Mouse (Mus musculus): ENCODE data around the gene Ccdc81. TPM values are rescaled to one million over a fixed set of nuclear protein-coding genes. Genes with fewer than 3 reads are reported as not detected.
A peak's percentile ranks its signal among the peaks of the same experiment; 100 is the strongest.

The Ccdc81 gene
- polyA plus RNA-seq, 1 experiment from 2014 or later: 0.48 TPM

DNA sequence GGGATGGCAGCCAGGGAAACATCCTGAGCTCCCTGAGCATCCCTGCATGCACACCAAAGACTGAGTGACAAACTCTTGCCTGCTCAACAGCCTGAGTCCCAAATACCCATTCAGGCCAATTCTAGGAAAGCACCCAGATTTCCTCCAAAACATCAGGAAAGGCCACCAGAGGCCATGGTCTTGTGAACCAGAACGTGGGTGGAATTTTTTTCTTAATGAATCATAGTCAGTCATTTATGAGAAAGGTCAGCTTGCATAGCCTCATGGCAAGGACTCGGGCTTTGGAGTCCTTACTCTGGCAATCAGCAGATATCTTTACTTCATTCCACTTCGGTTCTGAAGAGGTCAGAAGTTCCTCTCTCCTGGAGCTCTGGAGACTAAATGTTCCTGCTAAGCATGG lies 52.9 kb downstream of the Ccdc81 start:
- Histone ChIP-seq H3K27me3 (replicated peaks; ENCODE audit: control insufficient read depth, insufficient read depth, low read length) (no peaks in the 10 kb centered on the region), H3K9me3 (replicated peaks; ENCODE audit: control insufficient read depth, low read length) (no peaks in the 10 kb centered on the region), H3K4me1 (ENCODE audit: control insufficient read depth, insufficient read depth, low read length) (no peaks in the 10 kb centered on the region), H3K4me2 (ENCODE audit: low read length) (no peak overlapping the region), H3K27ac (ENCODE audit: low read depth, low read length) (no peak overlapping the region), H3K9ac (ENCODE audit: low read length) (no peak overlapping the region), H3K36me3 (ENCODE audit: control insufficient read depth, insufficient read depth, low read length) (no peaks in the 10 kb centered on the region), H3K4me3 (ENCODE audit: low read depth, low read length) (no peak overlapping the region)
- ATAC-seq (no peak), DNase-seq (ENCODE audit: low spot score) (no peak)
- WGBS: 92% methylated on average over 3 of the region's 3 CpGs

DNA sequence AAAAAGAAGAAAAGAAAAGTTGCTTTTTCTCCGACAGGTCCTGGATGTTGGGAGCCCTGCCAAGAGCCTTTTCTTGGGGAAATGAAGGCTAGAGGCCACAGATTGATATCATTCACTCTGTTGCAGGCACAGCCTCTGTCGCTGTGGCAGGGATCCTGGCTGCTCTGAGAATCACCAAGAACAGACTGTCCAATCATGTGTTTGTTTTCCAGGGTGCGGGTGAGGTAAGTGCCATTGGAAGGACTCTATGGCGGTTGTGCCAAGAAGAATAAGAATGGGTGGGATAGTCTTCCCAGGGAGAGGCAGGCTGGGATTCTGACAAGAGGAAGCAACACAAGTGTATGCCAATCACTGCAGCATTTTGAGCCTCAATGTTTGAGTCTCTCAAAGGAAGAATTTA lies 57.8 kb downstream of the Ccdc81 start:
- Histone ChIP-seq H3K27me3 (replicated peaks; ENCODE audit: control insufficient read depth, insufficient read depth, low read length) (no peaks in the 10 kb centered on the region), H3K4me2 (ENCODE audit: low read length) (no peak overlapping the region), H3K4me1 (ENCODE audit: control insufficient read depth, insufficient read depth, low read length) (no peaks in the 10 kb centered on the region), H3K9ac (ENCODE audit: low read length) (no peak overlapping the region), H3K36me3 (ENCODE audit: control insufficient read depth, insufficient read depth, low read length) (no peaks in the 10 kb centered on the region), H3K9me3 (replicated peaks; ENCODE audit: control insufficient read depth, low read length) (no peaks in the 10 kb centered on the region), H3K27ac (ENCODE audit: low read depth, low read length) (no peak overlapping the region), H3K4me3 (ENCODE audit: low read depth, low read length) (no peak overlapping the region)
- ATAC-seq (no peak), DNase-seq (ENCODE audit: low spot score) (no peak)
- 49% methylated on average over 4 of the region's 4 CpGs for WGBS

- H3K27ac ChIP-seq (ENCODE audit: low read depth, low read length): no peak overlapping the region
- H3K4me2 ChIP-seq (ENCODE audit: low read length): no peak overlapping the region
- peak; percentile 22 for DNase-seq (ENCODE audit: low spot score)
- H3K27me3 ChIP-seq (replicated peaks; ENCODE audit: control insufficient read depth, insufficient read depth, low read length): no peaks in the 10 kb centered on the region
- no peak overlapping the region for H3K4me3 ChIP-seq (ENCODE audit: low read depth, low read length)
- H3K9ac ChIP-seq (ENCODE audit: low read length): no peak overlapping the region
- ATAC-seq: no peak
- H3K4me1 ChIP-seq (ENCODE audit: control insufficient read depth, insufficient read depth, low read length): no peaks in the 10 kb centered on the region
- no peaks in the 10 kb centered on the region for H3K36me3 ChIP-seq (ENCODE audit: control insufficient read depth, insufficient read depth, low read length)
- no peaks in the 10 kb centered on the region for H3K9me3 ChIP-seq (replicated peaks; ENCODE audit: control insufficient read depth, low read length)
- 22% methylated on average over 6 of the region's 6 CpGs for WGBS
Observed at GRCm38 (mm10) chr7:89843533-89843932, 59.9 kb downstream of the Ccdc81 start.

DNA sequence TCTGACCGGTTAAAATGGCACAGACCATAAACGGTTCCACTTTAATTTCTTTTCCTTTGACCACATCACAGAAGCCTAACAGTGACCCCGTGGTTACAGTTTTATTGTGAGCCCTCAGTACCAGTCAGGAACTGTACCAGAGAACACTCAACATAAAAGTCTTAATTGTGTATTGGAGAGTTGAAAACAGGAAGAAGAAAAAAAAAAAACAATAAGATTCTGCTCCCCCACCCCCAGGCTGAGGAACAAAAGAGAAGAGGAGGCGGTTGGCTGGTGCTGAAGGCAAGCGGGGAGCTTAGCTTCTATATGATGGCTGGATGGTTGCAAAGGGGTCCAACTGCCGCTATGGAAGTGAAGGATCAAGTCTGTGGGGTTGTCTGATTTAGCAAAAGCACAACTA lies 60.3 kb downstream of the Ccdc81 start:
- no peak for DNase-seq (ENCODE audit: low spot score)
- no peaks in the 10 kb centered on the region for H3K4me1 ChIP-seq (ENCODE audit: control insufficient read depth, insufficient read depth, low read length)
- no peak overlapping the region for H3K27ac ChIP-seq (ENCODE audit: low read depth, low read length)
- WGBS: 67% methylated on average over 6 of the region's 6 CpGs
- no peak overlapping the region for H3K4me3 ChIP-seq (ENCODE audit: low read depth, low read length)
- no peaks in the 10 kb centered on the region for H3K9me3 ChIP-seq (replicated peaks; ENCODE audit: control insufficient read depth, low read length)
- H3K4me2 ChIP-seq (ENCODE audit: low read length): no peak overlapping the region
- no peak overlapping the region for H3K9ac ChIP-seq (ENCODE audit: low read length)
- no peaks in the 10 kb centered on the region for H3K36me3 ChIP-seq (ENCODE audit: control insufficient read depth, insufficient read depth, low read length)
- H3K27me3 ChIP-seq (replicated peaks; ENCODE audit: control insufficient read depth, insufficient read depth, low read length): no peaks in the 10 kb centered on the region
- ATAC-seq: no peak

DNA sequence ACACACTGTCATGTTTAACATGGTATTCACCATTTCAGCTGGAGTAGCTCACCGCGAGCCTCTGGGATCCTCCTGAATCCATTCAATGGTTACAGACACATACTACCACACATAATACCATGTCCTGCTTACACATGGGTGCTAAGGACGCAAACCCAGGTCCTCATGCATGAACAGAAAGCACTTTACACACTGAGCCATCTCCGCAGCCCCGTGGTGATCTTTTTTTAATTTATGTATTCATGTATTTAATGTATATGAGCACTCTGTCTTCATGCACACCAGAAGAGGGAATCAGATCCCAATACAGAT lies 61.1 kb downstream of the Ccdc81 start:
- no peak overlapping the region for H3K4me2 ChIP-seq (ENCODE audit: low read length)
- ATAC-seq (no peak), DNase-seq (ENCODE audit: low spot score) (no peak)
- no peaks in the 10 kb centered on the region for H3K36me3 ChIP-seq (ENCODE audit: control insufficient read depth, insufficient read depth, low read length)
- H3K27ac ChIP-seq (ENCODE audit: low read depth, low read length): no peak overlapping the region
- no peaks in the 10 kb centered on the region for H3K9me3 ChIP-seq (replicated peaks; ENCODE audit: control insufficient read depth, low read length)
- no peaks in the 10 kb centered on the region for H3K4me1 ChIP-seq (ENCODE audit: control insufficient read depth, insufficient read depth, low read length)
- 93% methylated on average over 5 of the region's 5 CpGs for WGBS
- H3K4me3 ChIP-seq (ENCODE audit: low read depth, low read length): no peak overlapping the region
- H3K9ac ChIP-seq (ENCODE audit: low read length): no peak overlapping the region
- H3K27me3 ChIP-seq (replicated peaks; ENCODE audit: control insufficient read depth, insufficient read depth, low read length): no peaks in the 10 kb centered on the region

- no peaks in the 10 kb centered on the region for H3K9me3 ChIP-seq (replicated peaks; ENCODE audit: control insufficient read depth, low read length)
- peak; percentile 96 for DNase-seq (ENCODE audit: low spot score)
- 36% methylated on average over 15 of the region's 15 CpGs for WGBS
- no peak overlapping the region for H3K4me2 ChIP-seq (ENCODE audit: low read length)
- H3K4me1 ChIP-seq (ENCODE audit: control insufficient read depth, insufficient read depth, low read length): no peaks in the 10 kb centered on the region
- peak; percentile 86 for ATAC-seq
- H3K27me3 ChIP-seq (replicated peaks; ENCODE audit: control insufficient read depth, insufficient read depth, low read length): no peaks in the 10 kb centered on the region
- no peak overlapping the region for H3K4me3 ChIP-seq (ENCODE audit: low read depth, low read length)
- no peak overlapping the region for H3K27ac ChIP-seq (ENCODE audit: low read depth, low read length)
- no peaks in the 10 kb centered on the region for H3K36me3 ChIP-seq (ENCODE audit: control insufficient read depth, insufficient read depth, low read length)
- no peak overlapping the region for H3K9ac ChIP-seq (ENCODE audit: low read length)
Observed at GRCm38 (mm10) chr7:89841670-89842403, 61.6 kb downstream of the Ccdc81 start.

DNA sequence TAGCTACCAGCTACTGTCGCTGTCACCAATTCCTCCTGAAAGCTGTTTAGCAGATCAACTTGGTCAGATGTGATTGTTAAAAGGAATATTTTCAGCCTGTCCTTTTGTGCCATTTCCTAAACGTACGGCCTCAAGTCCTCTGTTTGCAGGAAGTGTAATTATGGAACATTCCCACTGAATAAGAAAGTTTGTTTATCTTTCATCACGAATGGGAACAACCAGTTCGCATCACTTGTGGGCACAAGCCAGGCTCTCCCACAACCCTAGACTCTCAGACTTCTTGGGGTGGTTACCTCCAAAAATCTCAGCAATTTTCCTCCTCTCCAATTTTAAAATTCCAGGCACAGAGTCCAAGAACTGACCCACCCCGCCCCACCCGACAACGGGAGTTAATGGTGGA lies 63.7 kb downstream of the Ccdc81 start:
- no peaks in the 10 kb centered on the region for H3K4me1 ChIP-seq (ENCODE audit: control insufficient read depth, insufficient read depth, low read length)
- H3K4me3 ChIP-seq (ENCODE audit: low read depth, low read length): no peak overlapping the region
- no peaks in the 10 kb centered on the region for H3K9me3 ChIP-seq (replicated peaks; ENCODE audit: control insufficient read depth, low read length)
- no peaks in the 10 kb centered on the region for H3K36me3 ChIP-seq (ENCODE audit: control insufficient read depth, insufficient read depth, low read length)
- 86% methylated on average over 8 of the region's 8 CpGs for WGBS
- ATAC-seq (no peak), DNase-seq (ENCODE audit: low spot score) (no peak)
- H3K9ac ChIP-seq (ENCODE audit: low read length): no peak overlapping the region
- no peak overlapping the region for H3K4me2 ChIP-seq (ENCODE audit: low read length)
- H3K27me3 ChIP-seq (replicated peaks; ENCODE audit: control insufficient read depth, insufficient read depth, low read length): no peaks in the 10 kb centered on the region
- no peak overlapping the region for H3K27ac ChIP-seq (ENCODE audit: low read depth, low read length)

GRCm38 (mm10) chr7:89837841-89838240 lies 65.6 kb downstream of the Ccdc81 start:
- ATAC-seq: no peak
- no peaks in the 10 kb centered on the region for H3K4me1 ChIP-seq (ENCODE audit: control insufficient read depth, insufficient read depth, low read length)
- no peak overlapping the region for H3K4me2 ChIP-seq (ENCODE audit: low read length)
- H3K9ac ChIP-seq (ENCODE audit: low read length): no peak overlapping the region
- no peak overlapping the region for H3K27ac ChIP-seq (ENCODE audit: low read depth, low read length)
- no peaks in the 10 kb centered on the region for H3K27me3 ChIP-seq (replicated peaks; ENCODE audit: control insufficient read depth, insufficient read depth, low read length)
- 69% methylated on average over 4 of the region's 4 CpGs for WGBS
- DNase-seq (ENCODE audit: low spot score): no peak
- no peaks in the 10 kb centered on the region for H3K36me3 ChIP-seq (ENCODE audit: control insufficient read depth, insufficient read depth, low read length)
- no peak overlapping the region for H3K4me3 ChIP-seq (ENCODE audit: low read depth, low read length)
- no peaks in the 10 kb centered on the region for H3K9me3 ChIP-seq (replicated peaks; ENCODE audit: control insufficient read depth, low read length)

DNA sequence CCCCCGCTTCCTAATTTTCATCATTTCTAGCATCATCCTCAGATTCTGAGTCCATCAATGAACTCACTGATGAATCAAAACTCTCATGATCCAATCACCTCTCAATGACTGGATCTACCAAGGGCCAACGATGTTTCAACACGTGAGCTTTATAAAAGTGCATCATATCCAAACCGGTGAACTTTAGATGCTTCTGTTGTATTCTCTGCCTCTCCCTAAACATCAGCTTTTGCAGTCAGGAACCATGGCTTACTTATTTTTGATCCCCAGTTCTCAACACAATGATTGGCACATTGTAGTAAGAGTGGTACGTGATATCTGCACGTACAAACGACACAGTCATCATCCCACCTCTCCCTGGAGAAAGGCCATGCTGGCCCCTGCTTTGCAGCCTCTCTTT lies 66.8 kb downstream of the Ccdc81 start:
- no peaks in the 10 kb centered on the region for H3K9me3 ChIP-seq (replicated peaks; ENCODE audit: control insufficient read depth, low read length)
- H3K27me3 ChIP-seq (replicated peaks; ENCODE audit: control insufficient read depth, insufficient read depth, low read length): no peaks in the 10 kb centered on the region
- no peak overlapping the region for H3K9ac ChIP-seq (ENCODE audit: low read length)
- H3K36me3 ChIP-seq (ENCODE audit: control insufficient read depth, insufficient read depth, low read length): no peaks in the 10 kb centered on the region
- no peak overlapping the region for H3K4me2 ChIP-seq (ENCODE audit: low read length)
- no peak overlapping the region for H3K4me3 ChIP-seq (ENCODE audit: low read depth, low read length)
- ATAC-seq: no peak
- DNase-seq (ENCODE audit: low spot score): no peak
- 97% methylated on average over 7 of the region's 7 CpGs for WGBS
- no peak overlapping the region for H3K27ac ChIP-seq (ENCODE audit: low read depth, low read length)
- H3K4me1 ChIP-seq (ENCODE audit: control insufficient read depth, insufficient read depth, low read length): no peaks in the 10 kb centered on the region
